Mouse (Mus musculus) CH12.LX (cell line): ENCODE measurements around the gene Kcne3. TPM values are rescaled to one million over a fixed set of nuclear protein-coding genes. Genes with fewer than 3 reads are reported as not detected.

ENCODE experiments used
- DNase-seq: peaks from one replicate; pipeline ENCODE4 v3.0.0-alpha.2; 2013; ENCODE audit errors: extremely low read depth
- H3K27ac ChIP-seq: 2 replicates; pipeline ENCODE4 v1.5.1; 2012; ENCODE audit warnings: low read depth, mild to moderate bottlenecking, control low read depth, moderate library complexity; ENCODE audit not compliant: insufficient read depth
- H3K27me3 ChIP-seq: replicated peaks from 2 replicates; pipeline ENCODE3; 2012; ENCODE audit warnings: inconsistent platforms
- H3K36me3 ChIP-seq, 2 experiments: replicated peaks in 1 of 2; 2 replicates each; pipeline versions ENCODE3 to v1.6.1; 2012; ENCODE audit warnings: inconsistent platforms in 1 of 2, low read length in 1 of 2, mild to moderate bottlenecking in 1 of 2, mixed read lengths in 1 of 2, moderate library complexity in 1 of 2; ENCODE audit not compliant: control insufficient read depth in 1 of 2, insufficient read depth in 1 of 2
- H3K4me1 ChIP-seq, 2 experiments: 2 replicates each; pipeline ENCODE4 v1.6.1; 2012; ENCODE audit warnings: inconsistent platforms in 1 of 2, moderate library complexity in 1 of 2; ENCODE audit not compliant: insufficient read depth in 2 of 2, control insufficient read depth in 1 of 2
- H3K4me2 ChIP-seq: 2 replicates; pipeline ENCODE4 v1.6.1; 2012; ENCODE audit warnings: low read depth, mild to moderate bottlenecking, control low read depth; ENCODE audit not compliant: poor library complexity, insufficient read depth, severe bottlenecking
- H3K4me3 ChIP-seq, 3 experiments: fragments of 150-350 bp in 1 of 3; sonication (generic) in 1 of 3; replicated peaks in 1 of 3; 2 replicates each; pipeline versions ENCODE3 to v1.5.1; 2011 to 2012; ENCODE audit warnings: low read depth in 2 of 3, low read length in 2 of 3, mild to moderate bottlenecking in 2 of 3, moderate library complexity in 2 of 3, control low read depth in 1 of 3, improper control_type of control experiment in 1 of 3, inconsistent platforms in 1 of 3, mixed read lengths in 1 of 3; ENCODE audit not compliant: poor library complexity in 1 of 3
- H3K79me2 ChIP-seq: replicated peaks from 2 replicates; pipeline ENCODE4 v1.6.1; 2012; ENCODE audit warnings: mild to moderate bottlenecking, moderate library complexity; ENCODE audit not compliant: control insufficient read depth, poor library complexity, insufficient read depth, severe bottlenecking; ENCODE audit errors: extremely low read depth
- H3K9ac ChIP-seq: 2 replicates; pipeline ENCODE4 v1.6.1; 2012; ENCODE audit warnings: low read depth, mild to moderate bottlenecking, control low read depth, moderate library complexity; ENCODE audit not compliant: insufficient read depth
- H3K9me3 ChIP-seq: replicated peaks from 2 replicates; pipeline ENCODE3; 2012; ENCODE audit warnings: low read length, inconsistent platforms, mixed read lengths
- CTCF ChIP-seq, 2 experiments: IDR thresholded peaks in 1 of 2; conservative IDR thresholded peaks in 1 of 2; 2 replicates each; pipeline ENCODE4 v1.5.1; 2011 to 2012; ENCODE audit warnings: low read depth in 2 of 2, low read length in 2 of 2, improper control_type of control experiment in 1 of 2, inconsistent platforms in 1 of 2, mild to moderate bottlenecking in 1 of 2, moderate library complexity in 1 of 2
- ELF1 ChIP-seq: IDR thresholded peaks from 2 replicates; pipeline ENCODE4 v1.6.1; 2014; ENCODE audit warnings: low read depth, mild to moderate bottlenecking, inconsistent platforms, low read length, improper control_type of control experiment
- EP300 ChIP-seq: IDR thresholded peaks from 2 replicates; pipeline ENCODE4 v1.6.1; 2011; ENCODE audit warnings: low read length, improper control_type of control experiment
- IRF4 ChIP-seq: IDR thresholded peaks from 2 replicates; pipeline ENCODE4 v1.6.1; 2014; ENCODE audit warnings: low read depth, mild to moderate bottlenecking, inconsistent platforms, low read length, improper control_type of control experiment
- JUN ChIP-seq: IDR thresholded peaks from 2 replicates; pipeline ENCODE4 v1.6.1; 2011; ENCODE audit warnings: low read depth, mild to moderate bottlenecking, low read length, improper control_type of control experiment, moderate library complexity; ENCODE audit not compliant: insufficient read depth
- KAT2A ChIP-seq: IDR thresholded peaks from 2 replicates; pipeline ENCODE4 v1.6.1; 2012; ENCODE audit warnings: low read length, improper control_type of control experiment, inconsistent platforms; ENCODE audit not compliant: insufficient replicate concordance
- MAZ ChIP-seq: IDR thresholded peaks from 2 replicates; pipeline ENCODE4 v1.6.1; 2012; ENCODE audit warnings: low read depth, mild to moderate bottlenecking, inconsistent platforms, low read length, improper control_type of control experiment, moderate library complexity
- MYC ChIP-seq: IDR thresholded peaks from 2 replicates; pipeline ENCODE4 v1.6.1; 2011; ENCODE audit warnings: low read depth, mild to moderate bottlenecking, improper control_type of control experiment, low read length
- NELFE ChIP-seq: IDR thresholded peaks from 2 replicates; pipeline ENCODE4 v1.6.1; 2011; ENCODE audit warnings: low read depth, low read length, improper control_type of control experiment
- NRF1 ChIP-seq: IDR thresholded peaks from 2 replicates; pipeline ENCODE4 v1.6.1; 2014; ENCODE audit warnings: low read depth, mild to moderate bottlenecking, inconsistent platforms, low read length, improper control_type of control experiment, moderate library complexity
- PAX5 ChIP-seq: IDR thresholded peaks from 2 replicates; pipeline ENCODE4 v1.6.1; 2012; ENCODE audit warnings: low read length, inconsistent platforms, mixed read lengths
- POLR2A ChIP-seq: IDR thresholded peaks from 2 replicates; pipeline ENCODE4 v1.6.1; 2011; ENCODE audit warnings: low read depth, mild to moderate bottlenecking, improper control_type of control experiment, low read length
- RAD21 ChIP-seq: IDR thresholded peaks from 2 replicates; pipeline ENCODE4 v1.6.1; 2011; ENCODE audit warnings: low read depth, mild to moderate bottlenecking, low read length, improper control_type of control experiment, moderate library complexity
- SIN3A ChIP-seq: IDR thresholded peaks from 2 replicates; pipeline ENCODE4 v1.6.1; 2012; ENCODE audit warnings: low read length, improper control_type of control experiment, inconsistent platforms
- TCF12 ChIP-seq: IDR thresholded peaks from 2 replicates; pipeline ENCODE4 v1.6.1; 2014; ENCODE audit warnings: low read depth, mild to moderate bottlenecking, inconsistent platforms, low read length, improper control_type of control experiment
- UBTF ChIP-seq: IDR thresholded peaks from 2 replicates; pipeline ENCODE4 v1.6.1; 2012; ENCODE audit warnings: low read depth, mild to moderate bottlenecking, inconsistent platforms, low read length, improper control_type of control experiment, moderate library complexity
- USF1 ChIP-seq: IDR thresholded peaks from 2 replicates; pipeline ENCODE4 v1.6.1; 2014; ENCODE audit warnings: low read depth, mild to moderate bottlenecking, inconsistent platforms, low read length, improper control_type of control experiment
- USF2 ChIP-seq: conservative IDR thresholded peaks from 2 replicates; pipeline ENCODE4 v1.6.1; 2011; ENCODE audit warnings: low read depth, low read length, improper control_type of control experiment
- ZC3H11A ChIP-seq: IDR thresholded peaks from 2 replicates; pipeline ENCODE4 v1.6.1; 2012; ENCODE audit warnings: low read depth, mild to moderate bottlenecking, inconsistent platforms, low read length, improper control_type of control experiment
- ZKSCAN1 ChIP-seq: IDR thresholded peaks from 2 replicates; pipeline ENCODE4 v1.6.1; 2012; ENCODE audit warnings: low read depth, inconsistent platforms, low read length, improper control_type of control experiment, borderline replicate concordance
- ZMIZ1 ChIP-seq: IDR thresholded peaks from 2 replicates; pipeline ENCODE4 v1.6.1; 2012; ENCODE audit warnings: low read depth, mild to moderate bottlenecking, inconsistent platforms, low read length, improper control_type of control experiment
- dilution Hi-C: fragments of 300-500 bp; cut with MboI; formaldehyde crosslinking; loops from 2 replicates; pipeline ENCODE4 v1.14.3; 2020; ENCODE audit warnings: low sequenced_read_pairs; ENCODE audit not compliant: extremely low pct_unique_long_range_greater_than_20kb, extremely low pct_ligation_motif_present
- in situ Hi-C: fragments of 300-500 bp; cut with MboI; formaldehyde crosslinking; loops from 3 replicates; pipeline ENCODE4 v1.14.3; 2019; ENCODE audit warnings: low sequenced_read_pairs, low pct_ligation_motif_present, low pct_unique_long_range_greater_than_20kb, mixed read lengths
- polyA plus RNA-seq: library from polyadenylated mRNA; unstranded; fragments of >175 nt; gene quantifications from 2 replicates; pipeline ENCODE4 v1.2.1, GENCODE M21; 2012; ENCODE audit warnings: low read depth; ENCODE audit not compliant: insufficient read length
- total RNA-seq, 2 experiments: library from RNA; depleted of rRNA; stranded (reverse); fragments of 300-350 nt in 1 of 2; fragments of >200 nt in 1 of 2; gene quantifications; 2 replicates each; pipeline ENCODE4 v1.2.3; 2012 to 2014

The Kcne3 gene
- total and polyA plus RNA-seq, 3 experiments, result not detected

DNA sequence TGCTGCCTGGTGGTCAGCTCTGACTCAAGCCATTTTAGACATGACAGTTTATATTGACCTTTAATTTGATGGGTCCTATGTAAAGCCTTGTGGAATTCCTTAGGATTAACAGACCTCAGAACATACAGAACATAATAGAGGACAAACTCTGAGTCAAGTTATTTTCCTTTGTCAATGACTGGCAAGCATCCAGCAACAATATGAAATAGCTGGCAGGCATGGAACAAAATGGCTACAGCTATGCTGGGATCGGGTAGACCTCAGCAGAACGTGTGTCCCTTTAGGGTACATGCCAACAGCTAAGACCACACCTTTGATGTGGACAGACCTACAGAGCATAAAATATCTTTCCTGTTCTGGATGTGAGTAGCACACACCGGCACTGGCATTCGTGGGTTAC lies 12.8 kb upstream of the Kcne3 start:
- no peaks in the 10 kb centered on the region for H3K27me3 ChIP-seq
- no peak for DNase-seq
- peaks cover 0 to 3% of the 10 kb centered on the region in 2 experiments for H3K36me3 ChIP-seq
- no peaks in the 10 kb centered on the region for H3K9me3 ChIP-seq
- H3K9ac ChIP-seq, result no peak overlapping the region
- H3K27ac ChIP-seq, result no peak overlapping the region
- no peak overlapping the region for H3K4me3 ChIP-seq
- no peaks in the 10 kb centered on the region for H3K79me2 ChIP-seq
- H3K4me1 ChIP-seq, result peaks cover 4 to 7% of the 10 kb centered on the region in 2 experiments
- in situ Hi-C loops, result no loop called here
- TF ChIP-seq UBTF (no peak), CTCF (conservative IDR thresholded peaks at IDR 0.05 in 1 of 2, IDR thresholded peaks at IDR 0.05 in 1 of 2; ENCODE audit: low read depth in 2 of 2, low read length in 2 of 2) (no peak), ZC3H11A (no peak), JUN (no peak), NRF1 (no peak), KAT2A (no peak), TCF12 (no peak), PAX5 (no peak), IRF4 (no peak), MAZ (no peak), NELFE (no peak), USF2 (no peak), USF1 (no peak), EP300 (no peak), POLR2A (no peak), RAD21 (no peak), ZMIZ1 (no peak), ELF1 (no peak)
- TF ChIP-seq, all 38 proteins: peak for 0
- dilution Hi-C loops, result no loop called here
- H3K4me2 ChIP-seq, result no peak overlapping the region

- no peak for DNase-seq
- H3K9ac ChIP-seq, result no peak overlapping the region
- in situ Hi-C loops (no loop called here), dilution Hi-C loops (no loop called here)
- H3K27me3 ChIP-seq, result no peaks in the 10 kb centered on the region
- H3K4me2 ChIP-seq, result no peak overlapping the region
- TF ChIP-seq MYC (no peak), ZMIZ1 (no peak), ELF1 (no peak), USF1 (no peak), NRF1 (no peak), ZKSCAN1 (no peak), MAZ (no peak), NELFE (no peak), SIN3A (no peak)
- H3K36me3 ChIP-seq, result no peaks in the 10 kb centered on the region
- no peak overlapping the region for H3K27ac ChIP-seq
- no peak overlapping the region for H3K4me3 ChIP-seq
- no peaks in the 10 kb centered on the region for H3K79me2 ChIP-seq
- no peaks in the 10 kb centered on the region for H3K9me3 ChIP-seq
- peaks cover 0 to 3% of the 10 kb centered on the region in 2 experiments; a peak in 2 of 4 replicates for H3K4me1 ChIP-seq
These were observed 7.6 kb upstream of the Kcne3 start for GRCm38 (mm10) chr7:100168654-100169053.
